Mouse (Mus musculus) thymus, adult 18-20 months (tissue): Measurements from ENCODE around the gene Tenm3.

Experiments used
- DNase-seq, 2 experiments: peaks; one replicate each; pipeline ENCODE4 v3.0.0; 2022; ENCODE audit warnings: mixed read lengths in 2 of 2

Tenm3 gene

GRCm38 (mm10) chr8:48572345-48572744 is 271.4 kb downstream of the Tenm3 start:
- no peak for DNase-seq

- no peak for DNase-seq
Measured at GRCm38 (mm10) chr8:48568608-48569007, 275.1 kb downstream of the Tenm3 start.

GRCm38 (mm10) chr8:48567929-48568607 is 275.7 kb downstream of the Tenm3 start:
- DNase-seq: no peak

- DNase-seq: no peak
Measured at GRCm38 (mm10) chr8:48560227-48560626, 283.5 kb downstream of the Tenm3 start.

- no peak for DNase-seq
Measured at GRCm38 (mm10) chr8:48555546-48556141, 288.1 kb downstream of the Tenm3 start.

GRCm38 (mm10) chr8:48554762-48555545 is 288.8 kb downstream of the Tenm3 start:
- no peak for DNase-seq

- no peak for DNase-seq
Measured at GRCm38 (mm10) chr8:48553791-48554288, 289.9 kb downstream of the Tenm3 start.

- DNase-seq: no peak
Measured at GRCm38 (mm10) chr8:48552306-48552705, 291.4 kb downstream of the Tenm3 start.

GRCm38 (mm10) chr8:48551370-48551769 is 292.4 kb downstream of the Tenm3 start:
- DNase-seq: no peak

- no peak for DNase-seq
Measured at GRCm38 (mm10) chr8:48548908-48549307, 294.8 kb downstream of the Tenm3 start.

- no peak for DNase-seq
Measured at GRCm38 (mm10) chr8:48545631-48546030, 298.1 kb downstream of the Tenm3 start.

- no peak for DNase-seq
Measured at GRCm38 (mm10) chr8:48544840-48545239, 298.9 kb downstream of the Tenm3 start.

- no peak for DNase-seq
Measured at GRCm38 (mm10) chr8:48542141-48542540, 301.6 kb downstream of the Tenm3 start.

- no peak for DNase-seq
Measured at GRCm38 (mm10) chr8:48540894-48541293, 302.9 kb downstream of the Tenm3 start.

GRCm38 (mm10) chr8:48535833-48536232 is 307.9 kb downstream of the Tenm3 start:
- no peak for DNase-seq

GRCm38 (mm10) chr8:48531795-48532194 is 312.0 kb downstream of the Tenm3 start:
- no peak for DNase-seq

GRCm38 (mm10) chr8:48530916-48531570 is 312.7 kb downstream of the Tenm3 start:
- DNase-seq: no peak

- DNase-seq: no peak
Measured at GRCm38 (mm10) chr8:48527418-48527817, 316.3 kb downstream of the Tenm3 start.

- DNase-seq: no peak
Measured at GRCm38 (mm10) chr8:48522536-48523123, 321.1 kb downstream of the Tenm3 start.

- no peak for DNase-seq
Measured at GRCm38 (mm10) chr8:48522004-48522403, 321.7 kb downstream of the Tenm3 start.

GRCm38 (mm10) chr8:48517431-48517830 is 326.3 kb downstream of the Tenm3 start:
- no peak for DNase-seq

GRCm38 (mm10) chr8:48514230-48514629 is 329.5 kb downstream of the Tenm3 start:
- DNase-seq: no peak

GRCm38 (mm10) chr8:48513801-48514200 is 329.9 kb downstream of the Tenm3 start:
- DNase-seq: no peak
